Mouse (Mus musculus): Measurements from ENCODE around the gene Ndufb6.
A peak's percentile ranks its signal among the peaks of the same experiment; 100 is the strongest.
"Not testable (repeated sequence)": the region's sequence is repeated elsewhere in the genome, so short reads cannot be mapped to it uniquely, and the experiment has no call there.

The Ndufb6 gene

GRCm38 (mm10) chr4:40279276-40279900 lies at the start of gene Ndufb6:
TSS of gene Ndufb6 (minus strand) at chr4:40279421.
- peak; percentile 97 for DNase-seq (ENCODE audit: low read depth)

DNA sequence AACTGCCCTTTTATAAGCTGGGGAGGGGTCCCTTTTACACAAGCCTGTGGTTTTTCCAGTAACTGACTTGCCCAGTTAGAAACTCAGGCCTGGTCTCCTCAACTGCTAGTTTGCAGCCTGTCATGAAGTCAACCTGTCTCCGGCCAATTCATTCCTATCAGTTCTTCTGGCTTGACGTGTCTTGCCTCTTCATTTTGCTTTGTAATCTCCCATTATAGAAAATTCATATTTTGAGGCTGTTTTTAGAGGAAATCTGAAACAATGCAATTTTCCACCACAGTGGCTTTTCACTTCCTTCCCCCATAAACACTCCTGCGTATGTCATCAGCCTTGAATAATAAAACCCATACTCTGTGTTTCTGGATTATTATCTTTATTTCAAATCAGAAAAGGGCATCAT lies 47.9 kb upstream of the Ndufb6 start:
- DNase-seq (ENCODE audit: low read depth), result no peak

- DNase-seq (ENCODE audit: low read depth), result no peak
These were observed 45.4 kb upstream of the Ndufb6 start for GRCm38 (mm10) chr4:40324620-40325019.

DNA sequence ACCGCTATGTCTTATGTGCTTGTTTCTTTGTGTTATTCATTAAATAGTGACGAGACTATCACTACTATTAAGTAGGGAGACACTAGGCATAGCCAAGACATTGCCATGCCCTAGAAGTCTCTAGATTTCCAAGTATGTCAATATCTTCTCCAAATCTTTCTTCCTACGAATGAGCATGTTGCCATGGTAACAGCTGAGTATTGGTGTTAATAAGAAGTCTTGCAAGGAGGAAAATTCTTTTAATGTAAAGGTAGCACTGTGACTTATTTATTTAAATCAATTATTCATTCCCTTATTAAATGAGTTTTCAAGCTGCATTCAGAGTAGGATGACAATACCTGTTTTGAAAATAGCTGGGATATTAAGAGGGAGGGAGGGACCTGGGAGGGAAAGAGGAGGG lies 38.2 kb upstream of the Ndufb6 start:
- no peak for DNase-seq (ENCODE audit: low read depth)

GRCm38 (mm10) chr4:40313026-40313425 lies 33.8 kb upstream of the Ndufb6 start:
- DNase-seq (ENCODE audit: low read depth), result peak; percentile 21

DNA sequence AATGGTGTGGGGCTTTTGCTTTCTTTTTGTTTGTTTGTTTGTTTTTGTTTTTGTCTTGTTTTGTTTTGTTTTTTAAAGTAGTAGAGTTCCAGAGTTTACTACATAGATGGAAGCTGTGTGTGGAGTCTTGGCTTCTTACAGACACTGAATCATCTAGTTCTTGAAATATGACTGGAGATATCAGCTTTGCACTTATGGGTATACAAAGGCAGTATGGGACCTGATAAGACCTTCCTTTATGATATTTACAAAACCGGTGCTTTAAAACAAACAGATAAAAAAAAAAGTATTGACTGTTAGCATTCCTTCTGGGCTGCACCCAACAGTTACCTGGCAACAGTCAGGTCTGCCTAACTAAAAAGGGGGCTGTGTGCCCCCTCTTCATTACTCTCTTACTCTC lies 33.0 kb upstream of the Ndufb6 start:
- no peak for DNase-seq (ENCODE audit: low read depth)

- DNase-seq (ENCODE audit: low read depth), result no peak
These were observed 31.7 kb upstream of the Ndufb6 start for GRCm38 (mm10) chr4:40310796-40311383.

GRCm38 (mm10) chr4:40309682-40310081 lies 30.5 kb upstream of the Ndufb6 start:
- DNase-seq (ENCODE audit: low read depth), result no peak

GRCm38 (mm10) chr4:40302445-40303125 lies 23.4 kb upstream of the Ndufb6 start:
- peak; percentile 17 for DNase-seq (ENCODE audit: low read depth)

GRCm38 (mm10) chr4:40301076-40301789 lies 22.0 kb upstream of the Ndufb6 start:
- DNase-seq (ENCODE audit: low read depth), result peak; percentile 81

DNA sequence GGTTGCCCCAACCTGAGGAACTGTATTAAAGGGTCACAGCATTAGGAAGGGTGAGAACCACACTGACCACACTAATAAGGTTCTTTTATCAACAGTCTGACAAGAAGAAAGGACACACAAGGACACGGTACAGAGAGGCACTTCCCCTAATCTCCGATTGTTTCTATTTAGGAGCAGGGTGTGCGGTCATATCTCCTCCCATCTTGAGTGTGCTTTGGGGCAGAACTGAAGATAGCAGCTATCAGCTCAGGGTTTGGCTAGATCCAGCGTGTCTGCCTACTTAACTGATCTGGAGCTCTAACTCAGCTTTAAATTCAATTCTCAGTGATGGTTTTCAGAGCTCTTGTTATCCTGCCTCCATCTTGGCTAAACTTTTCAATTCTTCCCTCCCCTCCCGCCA lies 19.9 kb upstream of the Ndufb6 start:
- DNase-seq (ENCODE audit: low read depth), result no peak

DNA sequence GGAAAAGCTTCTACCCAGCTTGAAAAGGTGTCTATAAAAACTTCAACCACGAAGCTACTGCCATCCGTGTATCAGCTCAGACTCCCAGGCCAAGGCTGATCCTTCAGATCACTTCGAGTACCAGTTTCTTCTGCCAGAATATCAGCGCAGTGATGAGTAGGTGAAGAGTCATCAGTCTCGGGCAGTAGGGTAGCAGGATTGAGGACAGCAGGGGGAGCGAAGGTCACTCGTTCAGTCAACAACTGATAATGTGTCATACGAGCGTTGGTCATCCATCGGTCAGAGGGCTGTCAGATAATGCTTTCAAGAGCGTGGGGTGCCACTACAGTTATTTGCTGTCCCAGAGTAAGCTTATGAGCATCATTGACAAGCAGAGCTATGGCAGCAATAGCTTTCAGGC lies 12.3 kb upstream of the Ndufb6 start:
- DNase-seq (ENCODE audit: low read depth), result not testable (repeated sequence)

GRCm38 (mm10) chr4:40289046-40289445 lies 9.8 kb upstream of the Ndufb6 start:
- no peak for DNase-seq (ENCODE audit: low read depth)

DNA sequence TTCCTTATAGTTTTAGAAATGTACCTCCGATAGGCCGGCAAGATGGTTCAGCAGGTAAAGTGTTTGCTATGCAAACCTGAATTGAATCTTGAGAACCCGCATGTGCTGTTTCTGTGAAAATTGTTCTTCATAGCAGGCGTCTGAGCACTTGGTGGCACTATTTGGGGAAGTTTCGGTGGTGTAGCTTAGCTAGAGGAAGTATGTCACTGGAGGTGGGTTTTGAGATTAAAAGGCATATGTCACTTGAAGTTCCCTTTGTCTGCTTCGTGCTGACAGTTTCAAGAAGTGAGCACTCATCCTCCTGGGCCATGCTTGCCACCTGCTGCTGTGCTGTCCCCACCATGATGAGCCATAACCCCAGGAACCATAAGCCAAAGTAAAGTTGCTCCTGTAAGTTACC lies 8.2 kb upstream of the Ndufb6 start:
- DNase-seq (ENCODE audit: low read depth), result no peak

DNA sequence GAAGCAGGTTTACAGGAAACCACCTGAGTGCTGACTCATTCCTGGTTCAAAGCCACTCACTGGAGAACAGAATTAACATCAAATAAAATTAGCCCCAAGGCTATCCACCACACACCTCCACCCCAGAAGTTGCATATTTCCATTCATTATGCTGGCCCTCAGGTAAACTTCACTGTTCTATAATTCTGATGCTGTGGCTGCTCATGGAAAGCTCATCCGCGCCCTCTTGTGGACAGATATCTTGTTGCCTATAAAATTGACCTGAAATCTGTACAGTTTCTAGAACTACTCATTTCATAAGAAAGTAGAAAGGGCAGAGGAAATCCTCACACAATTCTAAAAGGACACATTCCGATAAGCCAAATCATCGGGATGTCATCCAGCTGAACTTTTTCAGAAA lies 6.4 kb upstream of the Ndufb6 start:
- peak; percentile 86 for DNase-seq (ENCODE audit: low read depth)

GRCm38 (mm10) chr4:40278880-40279275 lies 343 bp downstream of the Ndufb6 start:
- DNase-seq (ENCODE audit: low read depth), result no peak

DNA sequence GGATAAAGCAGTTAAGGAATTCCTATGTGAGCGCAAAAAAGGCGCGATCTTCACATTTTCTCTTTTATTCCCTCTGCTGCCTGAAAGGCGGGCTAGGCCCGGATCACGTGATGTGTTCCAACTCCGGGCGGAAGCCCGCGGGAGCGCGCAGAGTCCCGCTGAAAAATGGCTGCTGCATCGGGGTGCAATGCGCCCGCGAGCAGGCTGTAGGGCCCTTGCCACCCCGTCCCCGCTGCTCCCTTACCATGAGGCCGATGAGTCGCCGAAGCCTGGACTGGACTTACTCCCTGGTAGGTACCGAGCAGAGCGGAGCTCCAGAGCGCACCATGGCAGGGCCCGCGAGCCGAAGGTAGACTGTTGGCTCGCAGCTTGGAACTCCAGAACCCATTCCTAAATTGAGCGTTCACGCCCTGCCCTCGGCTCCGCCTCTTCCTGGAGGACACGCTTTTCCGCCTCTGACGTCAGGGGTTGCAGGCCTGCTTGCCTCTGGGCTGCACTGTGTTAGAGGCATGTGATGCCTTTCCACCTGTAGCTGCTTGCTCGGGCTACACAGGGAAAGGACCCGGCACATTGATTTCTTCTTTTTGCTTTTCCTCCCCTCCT lies 9.7 kb downstream of the Ndufb6 start, which contains the start of the genes Smim27 and Topors:
Gene Smim27, plus strand, starts transcription at position 150 of the 603 bp plus-strand sequence.
Gene Topors, minus strand, starts transcription at position 421 of the 603 bp plus-strand sequence.
- peak; percentile 98 for DNase-seq (ENCODE audit: low read depth)

DNA sequence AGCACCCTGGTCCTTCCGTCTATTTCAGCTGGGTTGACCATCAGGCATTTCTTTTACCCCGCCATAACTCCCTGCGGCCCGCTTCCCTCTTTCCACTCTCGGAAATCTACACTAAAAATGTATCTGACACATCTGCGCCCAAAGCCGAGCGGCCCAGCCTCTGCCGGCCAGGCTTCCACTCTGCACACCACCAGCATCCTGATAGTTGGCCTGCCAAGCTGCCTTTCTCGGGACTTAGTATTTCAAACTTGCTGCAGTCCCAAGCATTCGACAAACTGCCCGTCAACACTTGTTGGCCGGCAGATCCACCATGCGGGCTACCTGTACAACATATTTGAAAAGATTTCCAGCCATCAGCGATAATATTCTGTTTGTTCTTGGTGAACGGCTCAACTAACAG lies 10.4 kb downstream of the Ndufb6 start:
- peak; percentile 70 for DNase-seq (ENCODE audit: low read depth)

- peak; percentile 94 for DNase-seq (ENCODE audit: low read depth)
These were observed 10.9 kb downstream of the Ndufb6 start for GRCm38 (mm10) chr4:40268204-40268813.

GRCm38 (mm10) chr4:40267681-40268080 lies 11.5 kb downstream of the Ndufb6 start:
- DNase-seq (ENCODE audit: low read depth), result no peak

DNA sequence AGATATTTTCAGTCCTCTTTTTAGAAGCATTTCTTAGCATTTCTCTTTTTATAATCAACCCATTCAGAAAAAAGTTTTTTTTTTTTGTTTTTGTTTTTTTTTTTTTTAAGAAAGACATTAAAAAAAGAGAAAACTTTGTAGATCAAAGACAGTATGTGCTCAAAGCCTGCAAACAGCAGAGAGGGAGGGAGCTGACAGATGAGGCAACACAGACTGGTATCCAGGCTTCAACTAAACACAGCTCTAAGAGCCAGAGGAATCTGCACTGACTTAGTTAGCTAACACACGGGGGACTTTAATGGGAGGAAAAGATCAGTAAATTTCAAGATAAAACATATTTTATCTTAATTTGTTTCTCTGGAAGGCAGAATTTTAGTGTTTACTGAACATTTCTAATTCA lies 14.9 kb downstream of the Ndufb6 start:
- no peak for DNase-seq (ENCODE audit: low read depth)
